Mouse (Mus musculus): Measurements from ENCODE around the gene Brd1. TPM values are rescaled to one million over a fixed set of nuclear protein-coding genes. Genes with fewer than 3 reads are reported as not detected.
A peak's percentile ranks its signal among the peaks of the same experiment; 100 is the strongest.

The Brd1 gene
- total and polyA plus RNA-seq, 3 experiments, result 49.8 to 64.0 (median 59.4) TPM

DNA sequence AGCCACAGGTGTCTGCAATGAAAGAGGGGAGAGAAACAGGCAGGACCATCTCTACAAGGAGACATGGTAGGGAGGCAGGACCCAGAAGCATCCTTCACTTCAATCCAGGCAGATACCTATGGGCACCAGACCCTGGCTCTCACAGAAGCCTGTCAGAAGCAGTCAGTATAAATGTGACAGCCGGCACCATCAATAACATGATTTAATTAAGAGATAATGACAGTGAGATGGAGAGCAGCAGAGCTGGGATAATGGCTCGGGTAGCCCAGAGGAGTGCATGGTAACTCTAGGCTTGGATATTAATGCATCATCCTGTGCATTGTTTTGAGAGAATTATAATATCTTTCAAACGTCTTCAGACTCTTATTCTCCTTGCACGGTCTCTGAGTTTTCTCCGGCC lies 58.0 kb downstream of the Brd1 start:
- Histone ChIP-seq H3K4me1 (ENCODE audit: insufficient read depth, low read depth, low read length) (peaks cover 5% of the 10 kb centered on the region), H3K36me3 (replicated peaks) (no peaks in the 10 kb centered on the region), H3K9me3 (replicated peaks) (no peaks in the 10 kb centered on the region), H3K27me3 (ENCODE audit: insufficient read depth, low read length) (peaks cover 2% of the 10 kb centered on the region; the same call in 1 of the 2 replicates), H3K4me3 (ENCODE audit: low read depth, low read length) (no peak overlapping the region)
- TF ChIP-seq GATA1 (IDR thresholded peaks at IDR 0.05; ENCODE audit: borderline replicate concordance, low read length), result no peak
- TF ChIP-seq CTCF (IDR thresholded peaks at IDR 0.05; ENCODE audit: low read depth, low read length), result no peak
- TF ChIP-seq GATA2 (IDR thresholded peaks at IDR 0.05; ENCODE audit: borderline replicate concordance, low read depth, low read length), result no peak
- TF ChIP-seq POLR2AphosphoS5 (IDR thresholded peaks at IDR 0.05; ENCODE audit: insufficient replicate concordance, low read depth, low read length), result no peak
- no peak for TF ChIP-seq TAL1 (conservative IDR thresholded peaks at IDR 0.05; ENCODE audit: low read depth, low read length)
- DNase-seq (ENCODE audit: low spot score) (no peak), ATAC-seq (ENCODE audit: extremely low read depth, insufficient number of reproducible peaks, low FRiP score, poor library complexity, severe bottlenecking) (no peak)

DNA sequence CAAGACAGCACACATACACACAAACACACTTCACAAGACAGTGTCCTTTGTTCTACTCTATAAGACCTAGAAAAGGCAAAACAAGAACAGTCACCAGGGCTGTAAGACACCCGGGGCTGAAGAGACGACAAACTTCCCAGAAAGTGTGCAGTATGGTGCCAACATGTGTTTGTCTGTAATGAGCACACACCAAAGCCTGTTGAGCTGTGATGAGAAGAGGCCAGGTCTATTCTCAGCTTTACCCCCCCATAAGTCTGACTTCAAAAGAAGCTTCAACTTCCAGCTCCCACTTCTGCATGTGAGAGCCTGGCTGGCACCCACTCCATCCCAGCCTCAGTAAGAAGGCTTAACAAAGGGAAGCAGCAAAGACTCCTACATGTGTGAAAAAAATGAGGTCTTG lies 65.3 kb downstream of the Brd1 start:
- no peak for DNase-seq (ENCODE audit: low spot score)
- Histone ChIP-seq H3K4me1 (ENCODE audit: insufficient read depth, low read depth, low read length) (no peaks in the 10 kb centered on the region), H3K27me3 (ENCODE audit: insufficient read depth, low read length) (no peaks in the 10 kb centered on the region), H3K36me3 (replicated peaks) (no peaks in the 10 kb centered on the region), H3K4me3 (ENCODE audit: low read depth, low read length) (no peak overlapping the region), H3K9me3 (replicated peaks) (no peaks in the 10 kb centered on the region)
- ATAC-seq (ENCODE audit: extremely low read depth, insufficient number of reproducible peaks, low FRiP score, poor library complexity, severe bottlenecking), result no peak
- TF ChIP-seq GATA1 (IDR thresholded peaks at IDR 0.05; ENCODE audit: borderline replicate concordance, low read length) (no peak), CTCF (IDR thresholded peaks at IDR 0.05; ENCODE audit: low read depth, low read length) (no peak), GATA2 (IDR thresholded peaks at IDR 0.05; ENCODE audit: borderline replicate concordance, low read depth, low read length) (no peak), TAL1 (conservative IDR thresholded peaks at IDR 0.05; ENCODE audit: low read depth, low read length) (no peak), POLR2AphosphoS5 (IDR thresholded peaks at IDR 0.05; ENCODE audit: insufficient replicate concordance, low read depth, low read length) (no peak)

DNA sequence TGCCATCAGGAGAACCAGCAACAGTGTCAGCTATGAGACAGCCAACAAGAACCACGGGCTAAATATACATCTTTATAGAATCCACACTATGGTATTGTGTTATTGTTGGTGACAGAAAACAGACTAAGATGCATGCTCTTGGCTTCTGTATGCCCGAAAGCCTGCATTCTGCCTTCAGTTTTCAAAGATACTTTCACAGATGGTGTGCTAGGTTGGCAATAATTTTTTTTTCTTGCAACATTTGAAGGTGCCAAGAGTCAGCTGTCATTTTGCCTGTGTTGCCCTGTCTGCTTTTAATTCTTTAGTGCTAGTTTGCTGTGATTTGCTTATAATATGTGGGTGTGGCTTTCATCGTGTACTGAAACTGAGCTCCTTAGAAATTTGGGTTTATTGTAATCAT lies 66.4 kb downstream of the Brd1 start:
- H3K27me3 ChIP-seq (ENCODE audit: insufficient read depth, low read length), result no peaks in the 10 kb centered on the region
- no peaks in the 10 kb centered on the region for H3K36me3 ChIP-seq (replicated peaks)
- H3K4me1 ChIP-seq (ENCODE audit: insufficient read depth, low read depth, low read length), result no peaks in the 10 kb centered on the region
- TF ChIP-seq GATA2 (IDR thresholded peaks at IDR 0.05; ENCODE audit: borderline replicate concordance, low read depth, low read length), result no peak
- no peak for TF ChIP-seq TAL1 (conservative IDR thresholded peaks at IDR 0.05; ENCODE audit: low read depth, low read length)
- TF ChIP-seq GATA1 (IDR thresholded peaks at IDR 0.05; ENCODE audit: borderline replicate concordance, low read length), result no peak
- no peak for TF ChIP-seq POLR2AphosphoS5 (IDR thresholded peaks at IDR 0.05; ENCODE audit: insufficient replicate concordance, low read depth, low read length)
- TF ChIP-seq CTCF (IDR thresholded peaks at IDR 0.05; ENCODE audit: low read depth, low read length), result no peak
- H3K4me3 ChIP-seq (ENCODE audit: low read depth, low read length), result no peak overlapping the region
- no peaks in the 10 kb centered on the region for H3K9me3 ChIP-seq (replicated peaks)
- DNase-seq (ENCODE audit: low spot score) (no peak), ATAC-seq (ENCODE audit: extremely low read depth, insufficient number of reproducible peaks, low FRiP score, poor library complexity, severe bottlenecking) (no peak)

DNA sequence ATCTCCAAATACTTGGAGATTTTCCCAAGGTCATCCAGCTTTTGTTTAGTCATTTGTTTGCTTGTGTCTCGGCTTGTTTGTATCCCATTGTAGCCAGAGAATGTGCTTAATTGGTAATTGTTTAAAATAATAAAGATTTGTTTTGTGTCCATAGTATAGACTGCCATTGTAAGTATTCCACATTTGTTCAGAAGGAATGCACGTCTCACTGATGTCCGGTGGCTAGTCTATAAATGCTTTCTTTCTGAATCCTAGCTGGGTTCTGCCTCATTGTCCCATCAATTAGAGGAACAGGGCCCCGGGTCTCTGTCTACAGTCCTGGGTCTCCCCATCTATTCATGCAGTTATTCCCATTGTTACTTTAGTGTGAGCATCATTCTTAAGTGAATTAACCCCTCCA lies 68.2 kb downstream of the Brd1 start:
- Histone ChIP-seq H3K4me3 (ENCODE audit: low read depth, low read length) (no peak overlapping the region), H3K27me3 (ENCODE audit: insufficient read depth, low read length) (no peaks in the 10 kb centered on the region), H3K9me3 (replicated peaks) (no peaks in the 10 kb centered on the region), H3K4me1 (ENCODE audit: insufficient read depth, low read depth, low read length) (no peaks in the 10 kb centered on the region), H3K36me3 (replicated peaks) (no peaks in the 10 kb centered on the region)
- ATAC-seq (ENCODE audit: extremely low read depth, insufficient number of reproducible peaks, low FRiP score, poor library complexity, severe bottlenecking), result no peak
- DNase-seq (ENCODE audit: low spot score), result no peak
- TF ChIP-seq TAL1 (conservative IDR thresholded peaks at IDR 0.05; ENCODE audit: low read depth, low read length), result no peak
- no peak for TF ChIP-seq GATA1 (IDR thresholded peaks at IDR 0.05; ENCODE audit: borderline replicate concordance, low read length)
- TF ChIP-seq CTCF (IDR thresholded peaks at IDR 0.05; ENCODE audit: low read depth, low read length), result no peak
- no peak for TF ChIP-seq GATA2 (IDR thresholded peaks at IDR 0.05; ENCODE audit: borderline replicate concordance, low read depth, low read length)
- TF ChIP-seq POLR2AphosphoS5 (IDR thresholded peaks at IDR 0.05; ENCODE audit: insufficient replicate concordance, low read depth, low read length), result no peak

DNA sequence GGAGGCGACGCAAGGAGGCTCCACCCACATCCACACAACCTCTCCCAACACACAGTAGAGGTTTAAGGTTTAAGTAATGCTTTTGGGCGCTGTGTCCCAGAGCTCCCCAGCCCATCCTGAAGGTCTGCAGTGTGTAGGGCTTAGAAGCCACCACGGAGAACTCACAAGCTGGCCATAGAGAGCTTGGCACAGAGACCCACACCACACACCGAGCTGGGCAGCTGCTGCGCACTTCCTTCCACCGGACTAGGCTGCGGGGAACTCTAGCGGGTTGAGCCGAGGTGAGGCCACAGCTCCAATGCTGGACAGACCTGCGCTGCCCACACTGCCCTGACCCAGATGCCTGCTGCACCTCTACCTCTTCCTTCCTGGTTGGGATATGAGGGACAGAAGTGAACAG lies 71.0 kb downstream of the Brd1 start:
- ATAC-seq (ENCODE audit: extremely low read depth, insufficient number of reproducible peaks, low FRiP score, poor library complexity, severe bottlenecking) (no peak), DNase-seq (ENCODE audit: low spot score) (no peak)
- no peaks in the 10 kb centered on the region for H3K4me1 ChIP-seq (ENCODE audit: insufficient read depth, low read depth, low read length)
- TF ChIP-seq CTCF (IDR thresholded peaks at IDR 0.05; ENCODE audit: low read depth, low read length) (no peak), GATA2 (IDR thresholded peaks at IDR 0.05; ENCODE audit: borderline replicate concordance, low read depth, low read length) (no peak), TAL1 (conservative IDR thresholded peaks at IDR 0.05; ENCODE audit: low read depth, low read length) (no peak), GATA1 (IDR thresholded peaks at IDR 0.05; ENCODE audit: borderline replicate concordance, low read length) (no peak), POLR2AphosphoS5 (IDR thresholded peaks at IDR 0.05; ENCODE audit: insufficient replicate concordance, low read depth, low read length) (no peak)
- H3K9me3 ChIP-seq (replicated peaks), result no peaks in the 10 kb centered on the region
- no peak overlapping the region for H3K4me3 ChIP-seq (ENCODE audit: low read depth, low read length)
- H3K27me3 ChIP-seq (ENCODE audit: insufficient read depth, low read length), result no peaks in the 10 kb centered on the region
- no peaks in the 10 kb centered on the region for H3K36me3 ChIP-seq (replicated peaks)

DNA sequence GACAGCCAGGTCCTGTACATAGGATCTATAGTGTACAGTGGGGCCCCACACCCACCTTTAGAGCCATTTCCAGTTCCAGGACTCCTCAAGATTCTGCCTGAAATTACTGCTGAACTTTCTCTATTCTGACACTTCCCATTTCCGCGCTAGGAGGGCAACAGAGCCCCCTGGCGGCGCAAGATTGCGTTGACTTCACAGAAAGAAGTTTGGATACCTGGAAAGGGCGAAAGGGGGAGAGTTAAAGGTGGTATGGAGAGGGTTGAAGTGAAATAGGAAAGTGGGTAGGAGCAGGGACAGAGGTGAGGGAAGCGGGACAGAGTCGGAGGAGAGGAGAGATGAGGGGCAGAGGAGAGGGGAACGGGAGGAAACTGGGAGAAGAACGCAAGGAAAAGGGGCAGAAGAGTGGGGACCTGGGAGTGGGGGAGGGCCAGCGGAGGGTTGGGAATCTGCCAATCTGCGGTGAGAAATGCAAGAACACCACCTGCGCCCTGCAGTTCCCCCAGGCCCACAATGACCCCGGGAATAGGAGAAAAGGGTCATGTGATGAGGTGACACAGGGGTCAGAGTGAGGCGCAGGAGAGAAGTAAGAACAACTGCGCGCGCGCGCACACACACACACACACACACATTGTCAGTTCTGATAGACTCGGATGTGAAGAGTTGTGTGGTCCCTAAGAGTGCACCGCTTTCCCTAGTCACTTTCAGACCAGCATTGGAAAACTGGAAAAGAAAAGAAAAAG lies 71.8 kb downstream of the Brd1 start:
- no peaks in the 10 kb centered on the region for H3K27me3 ChIP-seq (ENCODE audit: insufficient read depth, low read length)
- H3K36me3 ChIP-seq (replicated peaks), result no peaks in the 10 kb centered on the region
- H3K4me3 ChIP-seq (ENCODE audit: low read depth, low read length), result no peak overlapping the region
- ATAC-seq (ENCODE audit: extremely low read depth, insufficient number of reproducible peaks, low FRiP score, poor library complexity, severe bottlenecking) (no peak), DNase-seq (ENCODE audit: low spot score) (peak; percentile 21)
- no peak for TF ChIP-seq POLR2AphosphoS5 (IDR thresholded peaks at IDR 0.05; ENCODE audit: insufficient replicate concordance, low read depth, low read length)
- 0 out of 2 replicates have a peak, but pooled peaks have one; percentile 22 for TF ChIP-seq CTCF (IDR thresholded peaks at IDR 0.05; ENCODE audit: low read depth, low read length)
- H3K4me1 ChIP-seq (ENCODE audit: insufficient read depth, low read depth, low read length), result no peaks in the 10 kb centered on the region
- H3K9me3 ChIP-seq (replicated peaks), result no peaks in the 10 kb centered on the region
